Mouse (Mus musculus) monocyte, adult 59 days (primary cell): ENCODE results near the gene Slc35b3. TPM values are rescaled to one million over a fixed set of nuclear protein-coding genes. Genes with fewer than 3 reads are reported as not detected.

Source experiments
- total RNA-seq, 2 experiments: library from RNA; stranded (reverse); gene quantifications; one replicate each; pipeline ENCODE4 v1.2.4; 2023

Slc35b3 gene
- total RNA-seq = 10 to 100 TPM; 28.1 to 34.0 TPM

GRCm38 (mm10) chr13:38960063-38961050 lies at the start of gene Slc35b3:
TSS of gene Slc35b3 (minus strand) at chr13:38960875.

